Mouse (Mus musculus) G1E (cell line): Measurements from ENCODE around the gene Oxld1.
"Not testable (repeated sequence)": the region's sequence is repeated elsewhere in the genome, so short reads cannot be mapped to it uniquely, and the experiment has no call there.

Source experiments
- CTCF ChIP-seq: IDR thresholded peaks from 2 replicates; pipeline ENCODE4 v1.5.1; 2012; ENCODE audit warnings: low read depth, low read length, inconsistent platforms, mixed read lengths
- GATA1 ChIP-seq: IDR thresholded peaks from 2 replicates; pipeline ENCODE4 v1.6.1; 2012; ENCODE audit warnings: borderline replicate concordance, low read length, inconsistent platforms, mixed read lengths
- POLR2AphosphoS5 ChIP-seq: IDR thresholded peaks from 2 replicates; pipeline ENCODE4 v1.6.1; 2012; ENCODE audit warnings: low read depth, low read length, inconsistent platforms; ENCODE audit not compliant: insufficient replicate concordance

DNA sequence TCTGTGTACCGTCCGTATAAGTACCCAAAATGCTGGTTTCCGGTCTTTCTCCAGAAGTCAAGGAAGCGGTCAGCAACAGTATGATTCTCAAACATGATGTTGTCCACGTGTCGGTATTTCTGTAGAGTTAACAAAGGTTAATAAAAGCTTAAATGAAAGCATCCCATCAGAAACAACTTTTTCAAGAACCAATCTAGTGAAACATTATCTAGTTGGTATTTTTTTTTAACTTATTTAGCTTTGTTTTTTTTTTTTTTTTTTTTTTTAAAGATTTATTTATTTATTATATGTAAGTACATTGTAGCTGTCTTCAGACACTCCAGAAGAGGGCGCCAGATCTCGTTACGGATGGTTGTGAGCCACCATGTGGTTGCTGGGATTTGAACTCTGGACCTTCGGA lies 44.2 kb downstream of the Oxld1 start:
- TF ChIP-seq CTCF, POLR2AphosphoS5, GATA1: not testable (repeated sequence)
